Mouse (Mus musculus): Measurements from ENCODE around the gene Erich3.

GRCm38 (mm10) chr3:154698907-154699306 is 35.2 kb downstream of the Erich3 start:
- TF ChIP-seq CTCF (IDR thresholded peaks at IDR 0.05; ENCODE audit: insufficient read depth, low read depth, low read length) (no peak), POLR2A (IDR thresholded peaks at IDR 0.05; ENCODE audit: insufficient read depth, low read depth, low read length) (no peak)
